24 mouse cellular contexts compared by ENCODE assay signal in genomic region chr13:5732206-5732605, GRCm38 (mm10).
A peak's percentile ranks its signal among the peaks of the same experiment; 100 is the strongest.
DNase-seq lines count a peak whose midpoint lies in the region; ATAC-seq and TF ChIP-seq lines count a peak whose summit lies in the region.
"Had no signal": no experiment of that assay in that cellular context is flagged by ENCODE, and none has a peak within 500 bp of the region (broad histone marks: within the 10 kb centered on the region; RNA-seq: fewer than 3 reads in every experiment).

No protein-coding gene starts in this region.

- no peak overlapping the region for H3K27ac ChIP-seq in limb, embryonic 14.5 days (replicated peaks; ENCODE audit: low read depth, low read length)
- no peak overlapping the region for H3K27ac ChIP-seq in limb, embryonic 10.5 days
- H3K27ac ChIP-seq: embryonic facial prominence, embryonic 13.5 days; forebrain, embryonic 10.5 days; forebrain, embryonic 12.5 days had no signal

- no peaks in the 10 kb centered on the region for H3K4me1 ChIP-seq in limb, embryonic 14.5 days (ENCODE audit: control insufficient read depth, insufficient read depth, low read length)
- no peaks in the 10 kb centered on the region for H3K4me1 ChIP-seq in limb, embryonic 10.5 days
- H3K4me1 ChIP-seq: embryonic facial prominence, embryonic 13.5 days had no signal

- no peak overlapping the region for H3K4me2 ChIP-seq in limb, embryonic 14.5 days (replicated peaks; ENCODE audit: low read depth, low read length, severe bottlenecking)
- H3K4me2 ChIP-seq: embryonic facial prominence, embryonic 13.5 days; forebrain, embryonic 12.5 days had no signal

- no peak overlapping the region for H3K4me3 ChIP-seq in limb, embryonic 14.5 days (replicated peaks; ENCODE audit: low read length)
- H3K4me3 ChIP-seq in limb, embryonic 10.5 days = no peak overlapping the region
- H3K4me3 ChIP-seq: embryonic facial prominence, embryonic 13.5 days; forebrain, embryonic 10.5 days; forebrain, embryonic 12.5 days had no signal

- WGBS in limb, embryonic 14.5 days = 89% methylated on average over 1 of the region's 1 CpGs
- WGBS in limb, embryonic 10.5 days = 89% methylated on average over 1 of the region's 1 CpGs

- intact Hi-C loops in gastrocnemius, postnatal 36 days (cut with DNase I) = no loop called here

- H3K9me3 ChIP-seq in limb, embryonic 14.5 days (ENCODE audit: control insufficient read depth, low read length) = no peaks in the 10 kb centered on the region
- H3K9me3 ChIP-seq in limb, embryonic 10.5 days (replicated peaks) = no peaks in the 10 kb centered on the region
- H3K9me3 ChIP-seq: embryonic facial prominence, embryonic 13.5 days; forebrain, embryonic 10.5 days; forebrain, embryonic 12.5 days; G1E had no signal

- no peak overlapping the region for H3K9ac ChIP-seq in limb, embryonic 14.5 days (ENCODE audit: low read depth, low read length, severe bottlenecking)
- H3K9ac ChIP-seq: embryonic facial prominence, embryonic 13.5 days; forebrain, embryonic 12.5 days had no signal

- no peak for ATAC-seq in limb, embryonic 14.5 days (ENCODE audit: low FRiP score, low read depth)
- ATAC-seq: CD4-positive, CD25-positive, alpha-beta regulatory T cell, adult 4 months; forebrain, embryonic 14.5 days; forebrain, embryonic 16.5 days had no signal

- H3K36me3 ChIP-seq in limb, embryonic 14.5 days (ENCODE audit: control insufficient read depth, insufficient read depth, low read length) = no peaks in the 10 kb centered on the region
- H3K36me3 ChIP-seq in limb, embryonic 10.5 days = no peaks in the 10 kb centered on the region
- H3K36me3 ChIP-seq: embryonic facial prominence, embryonic 13.5 days; forebrain, embryonic 10.5 days; forebrain, embryonic 12.5 days; G1E had no signal

- DNase-seq in limb, embryonic 14.5 days (ENCODE audit: low spot score) = peak; percentile 26
- no peak for DNase-seq in limb, embryonic 10.5 days (ENCODE audit: low spot score)
- DNase-seq in 3T3-L1 (ENCODE audit: low read depth, low spot score) = peak; percentile 73
- peak; percentile 83 for DNase-seq in NIH3T3 (ENCODE audit: low read depth)
- DNase-seq in fibroblast of lung, adult 2 months (ENCODE audit: low read depth) = peak; percentile 25
- DNase-seq in heart, adult 11 months = no peak
- no peak for DNase-seq in gastrocnemius, postnatal 36 days
- DNase-seq: adrenal gland, adult 8-10 months; adrenal gland, postnatal 14 days; adrenal gland, postnatal 36 days; B cell, adult 2 months; cerebellum, adult 11-12 months; cerebellum, adult 2 months; cerebellum, adult 9-10 months; cerebellum, postnatal 10 days; cerebellum, postnatal 25 days had no signal

- H3K27me3 ChIP-seq in limb, embryonic 14.5 days (ENCODE audit: control insufficient read depth, insufficient read depth, low read length) = no peaks in the 10 kb centered on the region
- H3K27me3 ChIP-seq in limb, embryonic 10.5 days (ENCODE audit: low read depth, poor library complexity, severe bottlenecking) = no peaks in the 10 kb centered on the region
- H3K27me3 ChIP-seq: CH12.LX; embryonic facial prominence, embryonic 13.5 days; forebrain, embryonic 12.5 days had no signal

- no peak for TF ChIP-seq POLR2A in limb, embryonic 14.5 days (IDR thresholded peaks at IDR 0.05; ENCODE audit: borderline replicate concordance, extremely low read depth, insufficient read depth, insufficient read length)

Comparison
In these comparisons a context has a peak if more than half of its experiments do, and no peak if none do; other contexts are left out.
1. DNase-seq: peak in limb, embryonic 14.5 days (single experiment), 3T3-L1 (single experiment), NIH3T3 (single experiment) and fibroblast of lung, adult 2 months (single experiment); none in limb, embryonic 10.5 days (single experiment), heart, adult 11 months (single experiment) and gastrocnemius, postnatal 36 days (0 of 2).